Mouse (Mus musculus): Measurements from ENCODE around the gene Harbi1. TPM values are rescaled to one million over a fixed set of nuclear protein-coding genes. Genes with fewer than 3 reads are reported as not detected.
"Not testable (repeated sequence)": the region's sequence is repeated elsewhere in the genome, so short reads cannot be mapped to it uniquely, and the experiment has no call there.

The Harbi1 gene
- polyA plus RNA-seq, 1 experiment from 2014 or later: 12.5 TPM

DNA sequence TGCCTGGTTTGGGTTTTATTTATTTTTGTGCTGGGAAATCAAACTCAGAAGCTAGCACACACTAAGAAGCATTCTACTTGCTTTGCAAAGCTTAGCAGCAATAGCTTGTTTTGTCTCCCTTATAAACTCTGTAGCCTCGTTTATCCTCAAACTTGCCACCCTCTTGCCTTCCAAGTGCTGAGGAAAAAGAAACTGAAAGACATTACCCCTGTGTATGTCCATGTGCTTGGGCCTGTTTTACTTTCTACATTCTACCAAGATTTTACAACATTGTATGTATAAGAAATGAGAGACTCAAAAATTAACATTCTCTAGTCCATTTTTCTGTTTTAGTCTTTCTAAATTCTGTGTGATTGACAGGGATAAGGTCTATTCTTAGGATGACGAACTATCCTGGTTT, 14.1 kb downstream of the Harbi1 start:
- 65% methylated on average over 2 of the region's 2 CpGs for WGBS (ENCODE audit: insufficient replicate concordance)
- Histone ChIP-seq H3K9me3 (replicated peaks; ENCODE audit: control insufficient read depth, low read length) (no peaks in the 10 kb centered on the region), H3K4me3 (ENCODE audit: low read depth, low read length) (no peak overlapping the region), H3K36me3 (ENCODE audit: control insufficient read depth, insufficient read depth, low read length) (no peaks in the 10 kb centered on the region), H3K4me1 (ENCODE audit: control insufficient read depth, insufficient read depth, low read length) (no peaks in the 10 kb centered on the region), H3K4me2 (no peak overlapping the region), H3K27ac (ENCODE audit: low read depth, low read length) (no peak overlapping the region), H3K27me3 (ENCODE audit: control insufficient read depth, insufficient read depth, low read length) (no peaks in the 10 kb centered on the region), H3K9ac (ENCODE audit: low read depth, low read length) (no peak overlapping the region)
- no peak for ATAC-seq (replicated peaks; ENCODE audit: insufficient number of reproducible peaks, low FRiP score, low TSS enrichment)

DNA sequence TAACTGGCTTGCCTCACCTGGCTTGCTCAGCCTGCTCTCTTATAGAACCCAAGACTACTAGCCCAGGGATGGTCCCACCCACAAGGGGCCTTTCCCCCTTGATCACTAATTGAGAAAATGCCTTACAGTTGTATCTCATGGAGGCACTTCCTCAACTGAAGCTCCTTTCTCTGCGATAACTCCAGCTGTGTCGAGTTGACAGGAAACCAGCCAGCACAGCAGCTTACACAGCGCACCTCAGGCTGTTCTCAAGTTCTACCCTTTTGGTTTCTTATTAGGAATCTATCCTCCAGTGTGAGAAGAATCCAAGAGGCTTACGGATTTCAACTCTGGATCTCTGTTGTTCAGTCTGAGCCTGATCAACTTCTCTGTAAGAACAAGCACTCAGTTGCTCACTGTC, 14.8 kb downstream of the Harbi1 start:
- not testable (repeated sequence) for H3K4me1 ChIP-seq (ENCODE audit: control insufficient read depth, insufficient read depth, low read length); H3K4me3 ChIP-seq (ENCODE audit: low read depth, low read length); H3K36me3 ChIP-seq (ENCODE audit: control insufficient read depth, insufficient read depth, low read length); ATAC-seq (replicated peaks; ENCODE audit: insufficient number of reproducible peaks, low FRiP score, low TSS enrichment); H3K9ac ChIP-seq (ENCODE audit: low read depth, low read length); H3K27me3 ChIP-seq (ENCODE audit: control insufficient read depth, insufficient read depth, low read length); H3K27ac ChIP-seq (ENCODE audit: low read depth, low read length); H3K4me2 ChIP-seq; H3K9me3 ChIP-seq (replicated peaks; ENCODE audit: control insufficient read depth, low read length)
- 44% methylated on average over 4 of the region's 4 CpGs for WGBS (ENCODE audit: insufficient replicate concordance)

DNA sequence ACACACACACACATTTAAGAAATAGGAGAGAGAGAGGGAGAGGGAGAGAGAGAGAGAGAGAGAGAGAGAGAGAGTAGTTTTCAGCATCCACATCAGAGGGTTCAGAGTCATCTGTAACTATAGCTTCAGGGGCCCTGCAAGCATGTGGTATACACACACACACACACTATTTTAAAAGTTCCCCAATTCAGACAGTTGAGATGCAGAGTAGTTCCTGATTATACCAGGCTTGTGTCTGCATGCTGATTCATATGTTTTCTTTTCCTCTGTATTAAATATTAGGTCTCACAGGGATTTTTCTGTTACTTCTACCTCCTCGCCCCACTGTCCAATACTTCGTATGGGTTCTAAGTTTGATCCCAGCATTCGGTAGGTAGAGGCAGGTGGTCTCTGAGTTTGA, 16.4 kb downstream of the Harbi1 start:
- Histone ChIP-seq H3K27me3 (ENCODE audit: control insufficient read depth, insufficient read depth, low read length) (no peaks in the 10 kb centered on the region), H3K4me3 (ENCODE audit: low read depth, low read length) (no peak overlapping the region), H3K9ac (ENCODE audit: low read depth, low read length) (no peak overlapping the region), H3K27ac (ENCODE audit: low read depth, low read length) (no peak overlapping the region), H3K36me3 (ENCODE audit: control insufficient read depth, insufficient read depth, low read length) (no peaks in the 10 kb centered on the region), H3K4me2 (no peak overlapping the region), H3K9me3 (replicated peaks; ENCODE audit: control insufficient read depth, low read length) (no peaks in the 10 kb centered on the region), H3K4me1 (ENCODE audit: control insufficient read depth, insufficient read depth, low read length) (no peaks in the 10 kb centered on the region)
- WGBS (ENCODE audit: insufficient replicate concordance): 82% methylated on average over 3 of the region's 3 CpGs
- no peak for ATAC-seq (replicated peaks; ENCODE audit: insufficient number of reproducible peaks, low FRiP score, low TSS enrichment)

GRCm38 (mm10) chr2:91729571-91729970, 18.9 kb downstream of the Harbi1 start:
- Histone ChIP-seq H3K4me3 (ENCODE audit: low read depth, low read length) (peak overlapping the region; percentile 99), H3K27ac (ENCODE audit: low read depth, low read length) (0 out of 2 replicates have a peak overlapping the region, but pooled peaks have one; percentile 95), H3K4me2 (peak overlapping the region; percentile 84), H3K9ac (ENCODE audit: low read depth, low read length) (peak overlapping the region; percentile 95; the same call in 1 of the 2 replicates), H3K27me3 (ENCODE audit: control insufficient read depth, insufficient read depth, low read length) (no peaks in the 10 kb centered on the region), H3K36me3 (ENCODE audit: control insufficient read depth, insufficient read depth, low read length) (no peaks in the 10 kb centered on the region), H3K9me3 (replicated peaks; ENCODE audit: control insufficient read depth, low read length) (no peaks in the 10 kb centered on the region), H3K4me1 (ENCODE audit: control insufficient read depth, insufficient read depth, low read length) (no peaks in the 10 kb centered on the region)
- no peak for ATAC-seq (replicated peaks; ENCODE audit: insufficient number of reproducible peaks, low FRiP score, low TSS enrichment)
- 19% methylated on average over 4 of the region's 4 CpGs for WGBS (ENCODE audit: insufficient replicate concordance)

GRCm38 (mm10) chr2:91729971-91730821, 19.5 kb downstream of the Harbi1 start, which contains the start of gene Ambra1:
Ambra1 (plus strand) TSS chr2:91730134.
- Histone ChIP-seq H3K27ac (ENCODE audit: low read depth, low read length) (peak within 1 kb of the TSS; percentile 95), H3K9ac (ENCODE audit: low read depth, low read length) (peak within 1 kb of the TSS; percentile 95), H3K4me2 (peak within 1 kb of the TSS; percentile 84), H3K9me3 (replicated peaks; ENCODE audit: control insufficient read depth, low read length) (no peaks in the 10 kb centered on the region), H3K27me3 (ENCODE audit: control insufficient read depth, insufficient read depth, low read length) (no peaks in the 10 kb centered on the region), H3K4me3 (ENCODE audit: low read depth, low read length) (peak within 1 kb of the TSS; percentile 99), H3K36me3 (ENCODE audit: control insufficient read depth, insufficient read depth, low read length) (no peaks in the 10 kb centered on the region), H3K4me1 (ENCODE audit: control insufficient read depth, insufficient read depth, low read length) (no peaks in the 10 kb centered on the region)
- peak; percentile 77 for ATAC-seq (replicated peaks; ENCODE audit: insufficient number of reproducible peaks, low FRiP score, low TSS enrichment)
- under 1% methylated on average over 68 of the region's 68 CpGs for WGBS (ENCODE audit: insufficient replicate concordance)

DNA sequence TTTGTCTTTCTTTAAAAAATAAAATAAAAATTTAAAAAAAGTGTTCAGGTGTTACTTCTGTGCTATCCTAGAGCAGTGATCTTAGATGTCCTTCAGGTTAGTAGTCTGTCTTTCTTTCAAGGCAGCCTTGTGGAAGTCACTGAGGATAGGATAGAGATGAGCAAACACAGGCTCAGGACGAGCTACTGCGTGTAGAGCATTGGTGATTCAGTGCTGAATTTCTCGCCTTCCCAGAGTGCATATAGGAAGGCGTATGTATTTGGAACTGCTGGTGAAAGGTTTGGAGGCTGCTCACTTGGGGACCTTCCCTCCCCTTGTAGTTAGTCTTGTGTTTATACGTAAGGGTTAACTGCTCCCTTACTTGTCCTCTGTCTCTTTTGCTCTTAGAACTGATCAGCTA, 24.6 kb downstream of the Harbi1 start:
- Histone ChIP-seq H3K36me3 (ENCODE audit: control insufficient read depth, insufficient read depth, low read length) (no peaks in the 10 kb centered on the region), H3K4me1 (ENCODE audit: control insufficient read depth, insufficient read depth, low read length) (no peaks in the 10 kb centered on the region), H3K4me2 (no peak overlapping the region), H3K9ac (ENCODE audit: low read depth, low read length) (no peak overlapping the region), H3K9me3 (replicated peaks; ENCODE audit: control insufficient read depth, low read length) (no peaks in the 10 kb centered on the region), H3K27ac (ENCODE audit: low read depth, low read length) (no peak overlapping the region), H3K4me3 (ENCODE audit: low read depth, low read length) (no peak overlapping the region), H3K27me3 (ENCODE audit: control insufficient read depth, insufficient read depth, low read length) (no peaks in the 10 kb centered on the region)
- WGBS (ENCODE audit: insufficient replicate concordance): 92% methylated on average over 5 of the region's 5 CpGs
- ATAC-seq (replicated peaks; ENCODE audit: insufficient number of reproducible peaks, low FRiP score, low TSS enrichment): no peak

GRCm38 (mm10) chr2:91739586-91739985, 28.9 kb downstream of the Harbi1 start:
- Histone ChIP-seq H3K4me2 (no peak overlapping the region), H3K4me3 (ENCODE audit: low read depth, low read length) (no peak overlapping the region), H3K4me1 (ENCODE audit: control insufficient read depth, insufficient read depth, low read length) (no peaks in the 10 kb centered on the region), H3K27ac (ENCODE audit: low read depth, low read length) (no peak overlapping the region), H3K9me3 (replicated peaks; ENCODE audit: control insufficient read depth, low read length) (no peaks in the 10 kb centered on the region), H3K27me3 (ENCODE audit: control insufficient read depth, insufficient read depth, low read length) (no peaks in the 10 kb centered on the region), H3K36me3 (ENCODE audit: control insufficient read depth, insufficient read depth, low read length) (no peaks in the 10 kb centered on the region), H3K9ac (ENCODE audit: low read depth, low read length) (no peak overlapping the region)
- ATAC-seq (replicated peaks; ENCODE audit: insufficient number of reproducible peaks, low FRiP score, low TSS enrichment): no peak
- 91% methylated on average over 1 of the region's 1 CpGs for WGBS (ENCODE audit: insufficient replicate concordance)

GRCm38 (mm10) chr2:91744686-91745085, 34.0 kb downstream of the Harbi1 start:
- Histone ChIP-seq H3K9me3 (replicated peaks; ENCODE audit: control insufficient read depth, low read length) (no peaks in the 10 kb centered on the region), H3K9ac (ENCODE audit: low read depth, low read length) (no peak overlapping the region), H3K4me1 (ENCODE audit: control insufficient read depth, insufficient read depth, low read length) (no peaks in the 10 kb centered on the region), H3K4me2 (no peak overlapping the region), H3K27me3 (ENCODE audit: control insufficient read depth, insufficient read depth, low read length) (no peaks in the 10 kb centered on the region), H3K36me3 (ENCODE audit: control insufficient read depth, insufficient read depth, low read length) (no peaks in the 10 kb centered on the region), H3K4me3 (ENCODE audit: low read depth, low read length) (no peak overlapping the region), H3K27ac (ENCODE audit: low read depth, low read length) (no peak overlapping the region)
- ATAC-seq (replicated peaks; ENCODE audit: insufficient number of reproducible peaks, low FRiP score, low TSS enrichment): no peak
- 91% methylated on average over 5 of the region's 5 CpGs for WGBS (ENCODE audit: insufficient replicate concordance)

DNA sequence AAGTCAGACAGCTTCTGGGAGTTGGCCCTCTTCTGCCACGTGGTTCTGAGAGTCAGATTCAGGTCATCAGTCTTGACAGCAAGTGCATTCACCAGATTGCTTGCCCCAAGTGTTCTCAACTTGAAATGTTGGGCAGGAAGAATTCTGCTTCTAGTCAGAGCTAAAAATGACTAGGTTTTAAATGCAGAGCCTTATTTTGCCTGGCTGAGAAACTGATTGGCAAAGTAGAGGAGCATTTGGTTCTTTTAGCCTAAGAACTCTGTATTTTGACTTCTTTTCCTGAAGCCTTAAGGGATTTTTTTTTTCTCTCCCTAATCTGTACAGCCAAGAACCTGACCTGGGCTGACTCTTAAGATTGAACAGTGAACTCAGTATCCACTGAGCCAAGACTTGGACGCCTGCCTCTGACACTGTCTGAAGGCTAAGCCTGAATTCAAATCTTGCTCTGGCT, 39.2 kb downstream of the Harbi1 start:
- Histone ChIP-seq H3K36me3 (ENCODE audit: control insufficient read depth, insufficient read depth, low read length) (no peaks in the 10 kb centered on the region), H3K4me3 (ENCODE audit: low read depth, low read length) (no peak overlapping the region), H3K9ac (ENCODE audit: low read depth, low read length) (no peak overlapping the region), H3K4me2 (no peak overlapping the region), H3K4me1 (ENCODE audit: control insufficient read depth, insufficient read depth, low read length) (0 out of 2 replicates have a peak, but pooled peaks cover 3% of the 10 kb centered on the region), H3K27me3 (ENCODE audit: control insufficient read depth, insufficient read depth, low read length) (no peaks in the 10 kb centered on the region), H3K27ac (ENCODE audit: low read depth, low read length) (no peak overlapping the region), H3K9me3 (replicated peaks; ENCODE audit: control insufficient read depth, low read length) (no peaks in the 10 kb centered on the region)
- ATAC-seq (replicated peaks; ENCODE audit: insufficient number of reproducible peaks, low FRiP score, low TSS enrichment): no peak
- 44% methylated on average over 2 of the region's 2 CpGs for WGBS (ENCODE audit: insufficient replicate concordance)
